Mouse (Mus musculus) small intestine, adult 2 months (tissue): ENCODE measurements around the gene Gnptg.

Experiments used
- CTCF ChIP-seq: fragments of 200-500 bp; IDR thresholded peaks from 2 replicates; pipeline ENCODE4 v1.5.1; 2012; ENCODE audit warnings: low read depth, mild to moderate bottlenecking, control low read depth, inconsistent platforms, low read length, moderate library complexity, mixed read lengths; ENCODE audit not compliant: insufficient replicate concordance, insufficient read length; ENCODE audit errors: extremely low read depth
- POLR2A ChIP-seq: fragments of 200-500 bp; IDR thresholded peaks from 2 replicates; pipeline ENCODE4 v1.6.1; 2012; ENCODE audit warnings: low read depth, mild to moderate bottlenecking, control low read depth, inconsistent platforms, low read length, moderate library complexity

DNA sequence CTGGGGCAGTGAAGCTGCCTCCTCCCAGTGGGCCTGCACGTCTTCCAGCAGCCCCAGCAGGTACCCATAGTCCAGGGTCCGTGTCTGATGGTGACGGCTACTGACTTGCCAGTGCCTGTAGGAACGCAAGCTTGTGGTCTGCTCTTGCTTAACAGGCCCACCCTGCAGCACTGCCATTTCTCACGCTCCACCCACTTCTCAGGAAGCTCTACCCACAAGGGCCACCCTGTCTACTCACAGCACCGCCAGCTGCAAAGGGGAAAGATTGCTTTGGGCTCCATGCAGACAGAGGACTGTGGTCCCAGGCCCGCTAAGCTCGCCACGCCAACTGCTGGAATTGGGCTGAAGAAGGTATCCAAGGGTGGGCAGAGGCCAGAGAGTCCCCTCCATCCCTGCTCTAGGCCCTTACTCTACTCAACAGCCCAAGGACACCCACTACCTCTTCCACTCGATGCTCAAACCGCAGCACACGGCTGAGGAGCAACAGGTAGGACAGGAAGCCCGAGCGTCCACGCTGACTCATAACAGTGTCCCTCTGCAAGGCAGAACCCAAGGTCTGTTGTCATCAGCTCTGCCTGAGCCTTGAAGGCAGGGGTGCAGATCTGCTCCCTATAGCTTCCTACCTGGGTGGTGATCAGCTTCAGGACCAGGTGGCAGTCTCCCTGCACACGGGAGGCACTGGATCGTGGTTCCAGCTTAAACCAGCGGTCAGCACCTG is 8.3 kb upstream of the Gnptg start:
- TF ChIP-seq POLR2A = no peak
- TF ChIP-seq CTCF = no peak
